ENCODE assay signal across 11 mouse cellular contexts in genomic region chr1:133078338-133078727, GRCm38 (mm10). TPM values are rescaled to one million over a fixed set of nuclear protein-coding genes. Genes with fewer than 3 reads are reported as not detected.
A peak's percentile ranks its signal among the peaks of the same experiment; 100 is the strongest.
DNase-seq lines count a peak whose midpoint lies in the region; ATAC-seq and TF ChIP-seq lines count a peak whose summit lies in the region.
"Had no signal": no experiment of that assay in that cellular context is flagged by ENCODE, and none has a peak within 500 bp of the region (broad histone marks: within the 10 kb centered on the region; RNA-seq: fewer than 3 reads in every experiment).

No protein-coding gene starts in this region.

- H3K9me3 ChIP-seq in midbrain, embryonic 12.5 days = no peaks in the 10 kb centered on the region
- H3K9me3 ChIP-seq in midbrain, embryonic 15.5 days = no peaks in the 10 kb centered on the region
- no peaks in the 10 kb centered on the region for H3K9me3 ChIP-seq in forebrain, embryonic 15.5 days
- H3K9me3 ChIP-seq: lung, embryonic 15.5 days had no signal

- no peak overlapping the region for H3K9ac ChIP-seq in midbrain, embryonic 12.5 days (replicated peaks)
- no peak overlapping the region for H3K9ac ChIP-seq in midbrain, embryonic 15.5 days
- no peak overlapping the region for H3K9ac ChIP-seq in forebrain, embryonic 15.5 days (replicated peaks)
- H3K9ac ChIP-seq: lung, embryonic 15.5 days had no signal

- H3K4me2 ChIP-seq in midbrain, embryonic 12.5 days (replicated peaks) = no peak overlapping the region
- H3K4me2 ChIP-seq in midbrain, embryonic 15.5 days = no peak overlapping the region
- H3K4me2 ChIP-seq in forebrain, embryonic 15.5 days (replicated peaks) = no peak overlapping the region
- peak overlapping the region; percentile 8 for H3K4me2 ChIP-seq in myocyte (ENCODE audit: low read depth)
- H3K4me2 ChIP-seq: lung, embryonic 15.5 days had no signal

- H3ac ChIP-seq in myocyte (ENCODE audit: control insufficient read depth, insufficient read length) = no peak overlapping the region

- intact Hi-C loops in heart, postnatal 14 days (cut with DNase I) = no loop called here

- no peak for ATAC-seq in midbrain, embryonic 12.5 days (ENCODE audit: low FRiP score, low read depth)
- ATAC-seq in midbrain, embryonic 15.5 days (replicated peaks) = no peak
- ATAC-seq in forebrain, embryonic 15.5 days (replicated peaks) = no peak; the same call in 1 of the 2 replicates

- H3K27ac ChIP-seq in midbrain, embryonic 12.5 days (replicated peaks) = peak overlapping the region; percentile 96
- H3K27ac ChIP-seq in midbrain, embryonic 15.5 days = no peak overlapping the region
- H3K27ac ChIP-seq in forebrain, embryonic 15.5 days (replicated peaks) = peak overlapping the region; percentile 86

- no peak for TF ChIP-seq POLR2A in myocyte (IDR thresholded peaks at IDR 0.05; ENCODE audit: insufficient read length, low read depth)

- no peaks in the 10 kb centered on the region for H3K27me3 ChIP-seq in midbrain, embryonic 12.5 days
- H3K27me3 ChIP-seq in midbrain, embryonic 15.5 days (replicated peaks) = no peaks in the 10 kb centered on the region
- H3K27me3 ChIP-seq in forebrain, embryonic 15.5 days = no peaks in the 10 kb centered on the region
- peaks cover 9% of the 10 kb centered on the region for H3K27me3 ChIP-seq in myocyte (ENCODE audit: control insufficient read depth, insufficient read depth, insufficient read length)

- H3K36me3 ChIP-seq in midbrain, embryonic 12.5 days = peaks cover 56% of the 10 kb centered on the region
- H3K36me3 ChIP-seq in midbrain, embryonic 15.5 days (replicated peaks) = peaks cover 12% of the 10 kb centered on the region; the same call in 1 of the 2 replicates
- peaks cover 35% of the 10 kb centered on the region for H3K36me3 ChIP-seq in forebrain, embryonic 15.5 days
- no peaks in the 10 kb centered on the region for H3K36me3 ChIP-seq in myocyte (ENCODE audit: control insufficient read depth, insufficient read depth)
- H3K36me3 ChIP-seq: lung, embryonic 15.5 days had no signal

- 50% methylated on average over 1 of the region's 1 CpGs for WGBS in midbrain, embryonic 12.5 days
- 63% methylated on average over 1 of the region's 1 CpGs for WGBS in midbrain, embryonic 15.5 days
- WGBS in forebrain, embryonic 15.5 days = 48% methylated on average over 1 of the region's 1 CpGs

- peak; percentile 30 for DNase-seq in heart, postnatal 4 days
- no peak for DNase-seq in heart, postnatal 14 days
- no peak for DNase-seq in urinary bladder, adult 18-20 months (ENCODE audit: low spot score in 2 of 2)
- DNase-seq in embryo, embryonic 11 days = no peak
- DNase-seq: kidney, postnatal 25 days; thymus, postnatal 4 days had no signal

- no peak overlapping the region for H3K4me3 ChIP-seq in midbrain, embryonic 12.5 days
- H3K4me3 ChIP-seq in midbrain, embryonic 15.5 days = no peak overlapping the region
- no peak overlapping the region for H3K4me3 ChIP-seq in forebrain, embryonic 15.5 days
- no peak overlapping the region for H3K4me3 ChIP-seq in myocyte
- H3K4me3 ChIP-seq: lung, embryonic 15.5 days had no signal

- H3K4me1 ChIP-seq in midbrain, embryonic 12.5 days = peaks cover 52% of the 10 kb centered on the region
- peaks cover 10% of the 10 kb centered on the region for H3K4me1 ChIP-seq in midbrain, embryonic 15.5 days
- peaks cover 43% of the 10 kb centered on the region for H3K4me1 ChIP-seq in forebrain, embryonic 15.5 days

- H3K79me2 ChIP-seq in myocyte (ENCODE audit: control insufficient read depth, insufficient read depth) = no peaks in the 10 kb centered on the region

TF ChIP-seq in myocyte, 11 proteins besides CTCF, POLR2A, EP300 and RAD21:
- TF ChIP-seq MAX (IDR thresholded peaks at IDR 0.05; ENCODE audit: low read depth) (no peak), CEBPB (IDR thresholded peaks at IDR 0.05; ENCODE audit: insufficient read depth, poor library complexity, severe bottlenecking) (no peak), TCF12 (IDR thresholded peaks at IDR 0.05; ENCODE audit: insufficient read depth, poor library complexity, severe bottlenecking) (no peak), SRF (IDR thresholded peaks at IDR 0.05; ENCODE audit: control insufficient read depth, insufficient read length, low read depth) (no peak), TCF3 (IDR thresholded peaks at IDR 0.05; ENCODE audit: insufficient read length, low read depth) (no peak), REST (IDR thresholded peaks at IDR 0.05; ENCODE audit: insufficient read depth, insufficient read length) (no peak), POLR2AphosphoS2 (IDR thresholded peaks at IDR 0.05; ENCODE audit: insufficient read length, low read depth) (no peak), E2F4 (IDR thresholded peaks at IDR 0.05; ENCODE audit: insufficient read depth) (no peak), MYOG (IDR thresholded peaks at IDR 0.05; ENCODE audit: control insufficient read depth in 1 of 3, insufficient read depth in 1 of 3, insufficient read length in 2 of 3, low read depth in 2 of 3) (no peak), USF1 (IDR thresholded peaks at IDR 0.05; ENCODE audit: low read depth) (no peak), MYOD1 (IDR thresholded peaks at IDR 0.05; ENCODE audit: control insufficient read depth in 1 of 3, insufficient read length in 2 of 3, low read depth in 2 of 3) (no peak)

RNA-seq across cellular contexts. Expression of gene Pik3c2b, which starts 32.9 kb away (rescaled TPM):
- total RNA-seq in heart, postnatal 4 days (2021) = 10 to 100 TPM; 29.8 to 30.8 TPM
- total RNA-seq in heart, postnatal 14 days (2021) = 10 to 100 TPM; 22.7 to 24.3 TPM
- 21.3 and 21.7 TPM in 2 replicates for polyA plus RNA-seq in midbrain, embryonic 12.5 days (2016; fragmentation: Nextera tagmentation; extraction: Ambion mirVana)
- polyA plus RNA-seq in midbrain, embryonic 15.5 days (2015; fragmentation: Nextera tagmentation; extraction: Ambion mirVana) = 16.2 and 17.1 TPM in 2 replicates
- polyA plus RNA-seq in forebrain, embryonic 15.5 days (2015; fragmentation: Nextera tagmentation; extraction: Ambion mirVana) = 15.7 and 18.7 TPM in 2 replicates
- polyA plus RNA-seq in myocyte (2012; fragmentation: generic; extraction: Trizol) = 1.8 TPM

RNA-seq across cellular contexts. Expression of gene Mdm4, which starts 48.0 kb away (rescaled TPM):
- total RNA-seq in heart, postnatal 4 days (2021) = 10 to 100 TPM; 55.1 to 59.8 TPM
- 10 to 100 TPM; 42.8 to 52.4 TPM for total RNA-seq in heart, postnatal 14 days (2021)
- 50.1 and 56.4 TPM in 2 replicates for polyA plus RNA-seq in midbrain, embryonic 12.5 days (2016; fragmentation: Nextera tagmentation; extraction: Ambion mirVana)
- 44.3 and 45.4 TPM in 2 replicates for polyA plus RNA-seq in midbrain, embryonic 15.5 days (2015; fragmentation: Nextera tagmentation; extraction: Ambion mirVana)
- polyA plus RNA-seq in forebrain, embryonic 15.5 days (2015; fragmentation: Nextera tagmentation; extraction: Ambion mirVana) = 46.8 and 48.3 TPM in 2 replicates
- 11.5 TPM for polyA plus RNA-seq in myocyte (2012; fragmentation: generic; extraction: Trizol)

RNA-seq across cellular contexts. Expression of gene Ppp1r15b, which starts 52.6 kb away (rescaled TPM):
- 10 to 100 TPM; 41.6 to 44.4 TPM for total RNA-seq in heart, postnatal 4 days (2021)
- 10 to 100 TPM; 32.2 to 34.6 TPM for total RNA-seq in heart, postnatal 14 days (2021)
- 52.7 and 57.9 TPM in 2 replicates for polyA plus RNA-seq in midbrain, embryonic 12.5 days (2016; fragmentation: Nextera tagmentation; extraction: Ambion mirVana)
- polyA plus RNA-seq in midbrain, embryonic 15.5 days (2015; fragmentation: Nextera tagmentation; extraction: Ambion mirVana) = 29.2 and 30.1 TPM in 2 replicates
- 31.8 and 32.0 TPM in 2 replicates for polyA plus RNA-seq in forebrain, embryonic 15.5 days (2015; fragmentation: Nextera tagmentation; extraction: Ambion mirVana)
- polyA plus RNA-seq in myocyte (2012; fragmentation: generic; extraction: Trizol) = 30.9 TPM
